9 mouse cellular contexts compared by ENCODE assay signal in genomic region chr14:103446671-103447070, GRCm38 (mm10).
A peak's percentile ranks its signal among the peaks of the same experiment; 100 is the strongest.
DNase-seq lines count a peak whose midpoint lies in the region; ATAC-seq and TF ChIP-seq lines count a peak whose summit lies in the region.
"Had no signal": no experiment of that assay in that cellular context is flagged by ENCODE, and none has a peak within 500 bp of the region (broad histone marks: within the 10 kb centered on the region; RNA-seq: fewer than 3 reads in every experiment).

No protein-coding gene starts in this region.

- no peak overlapping the region for H3K4me3 ChIP-seq in lung, embryonic 16.5 days (ENCODE audit: low read length)
- no peak overlapping the region for H3K4me3 ChIP-seq in thymus, adult 2 months (ENCODE audit: control insufficient read depth, insufficient read depth, low read length)
- H3K4me3 ChIP-seq: neural tube, embryonic 13.5 days had no signal

- H3K9me3 ChIP-seq in lung, embryonic 16.5 days (ENCODE audit: control insufficient read depth, low read length), result no peaks in the 10 kb centered on the region
- H3K9me3 ChIP-seq: neural tube, embryonic 13.5 days had no signal

- peak; percentile 76 for ATAC-seq in lung, embryonic 16.5 days (ENCODE audit: low read depth)

- no peak overlapping the region for H3K4me2 ChIP-seq in lung, embryonic 16.5 days (ENCODE audit: low read depth, low read length)
- H3K4me2 ChIP-seq: neural tube, embryonic 13.5 days had no signal

- no peak for DNase-seq in lung, adult 18-20 months
- DNase-seq in cerebellum, adult 11 months, result peak; percentile 16
- DNase-seq in cerebellum, postnatal 25 days, result peak; percentile 27 to 60
- peak; percentile 14 to 65 for DNase-seq in kidney, postnatal 25 days
- DNase-seq in adrenal gland, postnatal 36 days, result no peak
- DNase-seq in thymus, adult 2 months, result no peak
- DNase-seq: heart, postnatal 14 days had no signal

- H3K36me3 ChIP-seq in lung, embryonic 16.5 days (ENCODE audit: control insufficient read depth, insufficient read depth, low read length), result no peaks in the 10 kb centered on the region
- no peaks in the 10 kb centered on the region for H3K36me3 ChIP-seq in thymus, adult 2 months (ENCODE audit: control insufficient read depth, insufficient read depth, low read length)
- H3K36me3 ChIP-seq: neural tube, embryonic 13.5 days had no signal

- no peaks in the 10 kb centered on the region; the same call in 1 of the 2 replicates for H3K4me1 ChIP-seq in lung, embryonic 16.5 days (replicated peaks; ENCODE audit: control insufficient read depth, insufficient read depth, low read length)
- H3K4me1 ChIP-seq in thymus, adult 2 months (replicated peaks; ENCODE audit: control insufficient read depth, insufficient read depth, low read length), result no peaks in the 10 kb centered on the region

- H3K9ac ChIP-seq in lung, embryonic 16.5 days (ENCODE audit: low read length), result no peak overlapping the region
- H3K9ac ChIP-seq: neural tube, embryonic 13.5 days had no signal

- 42% methylated on average over 2 of the region's 2 CpGs for WGBS in lung, embryonic 16.5 days
- WGBS in thymus, adult 2 months, result 97% methylated on average over 2 of the region's 2 CpGs

- no peaks in the 10 kb centered on the region for H3K27me3 ChIP-seq in lung, embryonic 16.5 days (ENCODE audit: control insufficient read depth, insufficient read depth, low read depth, low read length)
- no peaks in the 10 kb centered on the region for H3K27me3 ChIP-seq in thymus, adult 2 months (ENCODE audit: control insufficient read depth, insufficient read depth, low read length)
- H3K27me3 ChIP-seq: neural tube, embryonic 13.5 days had no signal

- no peak for TF ChIP-seq POLR2A in thymus, adult 2 months (IDR thresholded peaks at IDR 0.05; ENCODE audit: control insufficient read depth, extremely low read depth, insufficient read depth, low read length, poor library complexity)

- TF ChIP-seq CTCF in thymus, adult 2 months (IDR thresholded peaks at IDR 0.05; ENCODE audit: borderline replicate concordance, control insufficient read depth, extremely low read depth, insufficient read depth, low read length, poor library complexity), result no peak

- H3K27ac ChIP-seq in lung, embryonic 16.5 days (ENCODE audit: low read length), result no peak overlapping the region
- no peak overlapping the region for H3K27ac ChIP-seq in thymus, adult 2 months (ENCODE audit: control insufficient read depth, insufficient read depth, low read length)
- H3K27ac ChIP-seq: neural tube, embryonic 13.5 days had no signal

Comparison
In these comparisons a context has a peak if more than half of its experiments do, and no peak if none do; other contexts are left out.
1. DNase-seq: peak in cerebellum, adult 11 months (single experiment), cerebellum, postnatal 25 days (2 of 2) and kidney, postnatal 25 days (2 of 2); none in lung, adult 18-20 months (0 of 2), adrenal gland, postnatal 36 days (0 of 2) and thymus, adult 2 months (single experiment).